Mouse (Mus musculus): ENCODE measurements around the gene Eno1.

DNA sequence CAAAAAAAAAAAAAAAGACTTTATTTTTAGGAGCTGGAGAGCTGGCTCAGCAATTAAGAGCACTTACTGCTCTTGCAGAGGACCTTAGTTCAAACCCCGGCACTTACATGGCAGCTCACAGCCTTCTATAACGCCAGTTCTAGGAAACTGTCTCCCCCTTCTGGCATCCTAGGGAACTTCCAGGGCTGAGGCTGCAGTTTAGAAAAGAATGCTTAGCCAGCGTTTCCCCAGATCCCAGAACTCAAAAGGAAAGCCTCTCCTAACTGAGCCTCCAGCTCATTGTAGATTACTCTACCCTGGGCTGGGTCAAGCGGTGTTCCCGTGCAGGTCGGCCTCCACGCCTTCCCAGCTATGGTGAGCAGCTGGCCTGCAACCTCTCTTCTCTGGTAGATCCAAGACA lies 28.4 kb downstream of the Eno1 start:
- no peak for TF ChIP-seq HCFC1 (IDR thresholded peaks at IDR 0.05; ENCODE audit: borderline replicate concordance, insufficient read depth, low read length)
- TF ChIP-seq ZC3H11A (IDR thresholded peaks at IDR 0.05; ENCODE audit: borderline replicate concordance, low read depth, low read length): no peak
- TF ChIP-seq MAFK (IDR thresholded peaks at IDR 0.05; ENCODE audit: insufficient read depth, low read depth, low read length): peak; percentile 98
- TF ChIP-seq ZNF384 (IDR thresholded peaks at IDR 0.05; ENCODE audit: low read depth, low read length): no peak
- TF ChIP-seq CHD2 (IDR thresholded peaks at IDR 0.05; ENCODE audit: low read depth, low read length): no peak
